Mouse (Mus musculus) adrenal gland, postnatal 10 days (tissue): ENCODE measurements around the gene Clcn6. TPM values are rescaled to one million over a fixed set of nuclear protein-coding genes. Genes with fewer than 3 reads are reported as not detected.
A peak's percentile ranks its signal among the peaks of the same experiment; 100 is the strongest.

ENCODE experiments used
- DNase-seq: peaks from one replicate; pipeline ENCODE4 v3.0.0; 2021; ENCODE audit warnings: mixed read lengths
- total RNA-seq, 2 experiments: library from RNA; stranded (reverse); gene quantifications; 2 replicates each; pipeline ENCODE4 v1.2.3; 2021

Clcn6 gene
- total RNA-seq, 2 experiments from 2014 or later, result 8.4 to 12.8 TPM

- no peak for DNase-seq
Measured at GRCm38 (mm10) chr4:147993571-147994095, 45.0 kb downstream of the Clcn6 start.

GRCm38 (mm10) chr4:147985205-147986132, 53.2 kb downstream of the Clcn6 start, which contains the start of gene Nppb:
Nppb (plus strand) TSS chr4:147985788.
- peak; percentile 73 for DNase-seq

GRCm38 (mm10) chr4:147979441-147979860, 59.2 kb downstream of the Clcn6 start:
- no peak for DNase-seq

GRCm38 (mm10) chr4:147978391-147978790, 60.2 kb downstream of the Clcn6 start:
- no peak for DNase-seq

- no peak for DNase-seq
Measured at GRCm38 (mm10) chr4:147977726-147978125, 60.9 kb downstream of the Clcn6 start.

GRCm38 (mm10) chr4:147976237-147976636, 62.4 kb downstream of the Clcn6 start:
- DNase-seq, result no peak

- no peak for DNase-seq
Measured at GRCm38 (mm10) chr4:147969337-147969736, 69.3 kb downstream of the Clcn6 start.

- DNase-seq, result no peak
Measured at GRCm38 (mm10) chr4:147968816-147969215, 69.8 kb downstream of the Clcn6 start.

- no peak for DNase-seq
Measured at GRCm38 (mm10) chr4:147965712-147966111, 72.9 kb downstream of the Clcn6 start.

GRCm38 (mm10) chr4:147963623-147964022, 75.0 kb downstream of the Clcn6 start:
- no peak for DNase-seq

- DNase-seq, result no peak
Measured at GRCm38 (mm10) chr4:147962781-147963180, 75.8 kb downstream of the Clcn6 start.

- DNase-seq, result peak; percentile 83
Measured at GRCm38 (mm10) chr4:147959881-147960831, 78.5 kb downstream of the Clcn6 start.

GRCm38 (mm10) chr4:147957141-147957540, 81.5 kb downstream of the Clcn6 start:
- DNase-seq, result peak; percentile 53

Other genes with a start within 250 kb of the Clcn6 start
- 1 to 10 TPM; 4.5 to 6.2 TPM for gene Zfp984, start 229.0 kb downstream of the Clcn6 start, total RNA-seq
- 10 to 100 TPM; 16.4 to 21.2 TPM for gene Zfp933, start 190.5 kb downstream of the Clcn6 start, total RNA-seq
- 10 to 100 TPM; 18.5 to 29.4 TPM for gene Miip, start 170.0 kb downstream of the Clcn6 start, total RNA-seq
- gene Fv1, start 169.8 kb downstream of the Clcn6 start, total RNA-seq, result 1 to 10 TPM; 7.2 to 9.7 TPM
- 100 to 1,000 TPM; 204 to 232 TPM for gene Mfn2, start 134.1 kb downstream of the Clcn6 start, total RNA-seq
- gene Plod1, start 102.1 kb downstream of the Clcn6 start, total RNA-seq, result 10 to 100 TPM; 42.0 to 42.1 TPM
- 10 to 100 TPM; 43.4 to 44.7 TPM for gene 2510039O18Rik, start 97.9 kb downstream of the Clcn6 start, total RNA-seq
- gene Nppb, start 53.0 kb downstream of the Clcn6 start, total RNA-seq, result not detected
- not detected for gene Nppa, start 38.1 kb downstream of the Clcn6 start, total RNA-seq
- 10 to 100 TPM; 41.9 to 44.0 TPM for gene Mthfr, start 256 bp upstream of the Clcn6 start, total RNA-seq
- gene Agtrap, start 49.2 kb upstream of the Clcn6 start, total RNA-seq, result 10 to 100 TPM; 45.4 to 45.5 TPM
- 10 to 100 TPM; 22.3 to 23.9 TPM for gene Mad2l2, start 91.6 kb upstream of the Clcn6 start, total RNA-seq
- under 1 TPM; 0.18 to 0.27 TPM for gene Draxin, start 91.9 kb upstream of the Clcn6 start, total RNA-seq
- gene Fbxo6, start 113.3 kb upstream of the Clcn6 start, total RNA-seq, result 10 to 100 TPM; 30.4 to 31.3 TPM
- 1 to 10 TPM; 7.1 to 7.2 TPM for gene Fbxo44, start 121.7 kb upstream of the Clcn6 start, total RNA-seq
- 1 to 10 TPM; 2.3 to 3.3 TPM for gene Fbxo2, start 121.8 kb upstream of the Clcn6 start, total RNA-seq
- 1 to 10 TPM in 1 of 2 experiments, under 1 TPM in 1; 0.79 to 1.2 TPM for gene Disp3, start 249.1 kb upstream of the Clcn6 start, total RNA-seq